Mouse (Mus musculus): Measurements from ENCODE around the gene Setd1b. TPM values are rescaled to one million over a fixed set of nuclear protein-coding genes. Genes with fewer than 3 reads are reported as not detected.
"Not testable (repeated sequence)": the region's sequence is repeated elsewhere in the genome, so short reads cannot be mapped to it uniquely, and the experiment has no call there.

Setd1b gene
- polyA plus RNA-seq, 1 experiment from 2014 or later: 6.0 TPM

DNA sequence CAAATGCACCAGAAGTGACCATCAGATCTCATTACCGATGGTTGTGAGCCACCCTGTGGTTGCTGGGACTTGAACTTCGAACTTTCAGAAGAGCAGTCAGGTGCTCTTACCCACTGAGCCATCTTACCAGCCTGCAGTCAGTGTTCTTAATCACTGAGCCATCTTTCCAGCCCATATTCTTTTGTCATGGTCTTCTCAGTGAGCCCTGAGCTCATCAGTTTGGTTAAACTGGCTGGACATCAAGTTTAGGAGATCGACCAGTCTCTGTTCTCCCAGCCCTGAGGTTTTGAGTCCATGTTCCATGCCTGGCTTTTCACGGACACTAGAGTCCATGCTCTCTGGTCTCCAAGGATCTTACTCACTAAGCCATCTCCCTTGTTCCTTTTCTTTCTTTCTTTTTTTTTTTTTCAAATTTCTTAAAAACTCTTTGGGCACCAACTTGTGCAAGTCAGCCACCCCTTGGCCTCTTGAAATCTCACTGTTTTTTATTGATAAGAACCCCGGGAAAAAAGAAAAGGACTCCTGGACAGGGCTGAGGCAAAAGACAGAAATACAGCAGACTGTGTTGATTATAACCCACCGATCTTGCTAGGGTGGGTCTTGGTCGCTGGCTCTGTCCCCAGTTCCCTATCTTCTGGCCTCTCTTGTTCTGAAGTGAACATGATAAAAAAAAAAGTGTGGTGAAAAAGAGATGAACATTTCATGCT, 59.0 kb downstream of the Setd1b start:
- H3K4me3 ChIP-seq; H3K9me3 ChIP-seq (replicated peaks); H3K27me3 ChIP-seq (replicated peaks); H3K36me3 ChIP-seq: not testable (repeated sequence)
- H3K27ac ChIP-seq: peak overlapping the region; percentile 89
- ATAC-seq: peak; percentile 78
- WGBS (ENCODE audit: insufficient replicate concordance): 56% methylated on average over 6 of the region's 7 CpGs
- peak overlapping the region; percentile 25; the same call in 1 of the 2 replicates for H3K9ac ChIP-seq
- peak overlapping the region; percentile 37 for H3K4me2 ChIP-seq
- H3K4me1 ChIP-seq: peaks cover 33% of the 10 kb centered on the region

DNA sequence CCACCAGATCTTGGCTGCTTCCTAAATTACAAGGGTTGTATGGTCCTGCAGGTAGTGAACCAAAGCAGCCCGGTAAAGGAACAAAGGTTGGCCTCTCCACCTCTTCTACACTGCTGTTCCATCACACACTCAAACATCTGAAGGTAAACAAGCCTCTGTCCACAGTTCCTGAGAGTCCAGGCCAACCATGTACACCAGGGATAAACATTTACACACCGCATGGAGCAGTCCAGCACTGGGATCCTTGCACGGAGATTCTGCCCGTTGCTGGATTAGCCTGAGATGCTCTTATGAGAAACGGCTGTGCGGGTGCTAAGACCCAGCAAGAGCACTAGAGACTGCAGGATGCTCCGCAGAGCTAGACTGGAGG, 59.5 kb downstream of the Setd1b start:
- peak overlapping the region; percentile 89 for H3K27ac ChIP-seq
- H3K4me2 ChIP-seq: peak overlapping the region; percentile 32
- no peak overlapping the region for H3K4me3 ChIP-seq
- peaks cover 30% of the 10 kb centered on the region for H3K4me1 ChIP-seq
- 0 out of 2 replicates have a peak overlapping the region, but pooled peaks have one; percentile 2 for H3K9ac ChIP-seq
- no peaks in the 10 kb centered on the region for H3K36me3 ChIP-seq
- H3K27me3 ChIP-seq (replicated peaks): no peaks in the 10 kb centered on the region
- 70% methylated on average over 7 of the region's 7 CpGs for WGBS (ENCODE audit: insufficient replicate concordance)
- ATAC-seq: peak; percentile 53
- no peaks in the 10 kb centered on the region for H3K9me3 ChIP-seq (replicated peaks)

DNA sequence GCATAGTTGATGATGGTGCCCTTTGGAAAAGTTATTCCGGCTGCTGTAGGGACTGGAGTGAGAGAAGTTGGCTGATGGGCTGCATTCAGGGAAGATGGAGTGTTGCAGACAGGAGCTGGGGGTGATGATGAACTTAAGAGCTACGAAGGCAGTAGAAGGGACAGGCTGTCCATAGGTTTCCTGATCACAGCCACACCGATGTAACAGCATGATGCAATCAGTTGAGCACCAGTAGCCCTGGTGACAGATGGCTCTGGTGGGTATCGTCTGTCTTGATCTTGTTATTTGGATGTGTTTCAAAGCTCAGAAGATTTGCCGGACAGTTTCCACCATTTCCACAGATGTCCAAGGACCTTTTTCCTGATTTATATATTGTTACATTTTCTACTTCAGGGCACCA, 60.0 kb downstream of the Setd1b start:
- Histone ChIP-seq H3K9ac (0 out of 2 replicates have a peak overlapping the region, but pooled peaks have one; percentile 2), H3K27ac (peak overlapping the region; percentile 89), H3K4me1 (peaks cover 30% of the 10 kb centered on the region), H3K4me3 (no peak overlapping the region), H3K9me3 (replicated peaks) (no peaks in the 10 kb centered on the region), H3K36me3 (no peaks in the 10 kb centered on the region), H3K27me3 (replicated peaks) (no peaks in the 10 kb centered on the region), H3K4me2 (peak overlapping the region; percentile 32; the same call in 1 of the 2 replicates)
- WGBS (ENCODE audit: insufficient replicate concordance): 56% methylated on average over 5 of the region's 5 CpGs
- ATAC-seq: peak; percentile 67

DNA sequence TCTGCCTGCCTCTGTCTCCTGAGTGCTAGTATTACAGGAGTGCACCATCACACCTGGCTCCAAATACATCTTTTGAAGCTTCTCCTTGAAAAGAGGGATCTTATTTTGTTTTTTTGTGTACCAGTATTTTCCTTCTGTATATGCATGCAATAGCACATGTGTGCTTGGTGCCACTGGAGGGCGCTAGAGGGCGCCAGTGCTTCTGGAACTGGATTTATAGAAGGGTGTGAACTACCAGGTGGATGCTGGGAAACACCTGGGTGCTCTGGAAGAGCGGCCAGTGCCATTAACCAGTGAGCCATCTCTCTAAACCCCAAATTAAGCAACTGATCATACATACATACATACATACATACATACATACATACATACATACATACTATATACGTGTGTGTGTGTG, 60.8 kb downstream of the Setd1b start:
- H3K27ac ChIP-seq; H3K9me3 ChIP-seq (replicated peaks); H3K36me3 ChIP-seq; H3K27me3 ChIP-seq (replicated peaks); H3K9ac ChIP-seq; ATAC-seq; H3K4me3 ChIP-seq; H3K4me2 ChIP-seq: not testable (repeated sequence)
- WGBS (ENCODE audit: insufficient replicate concordance): 37% methylated on average over 4 of the region's 4 CpGs
- peaks cover 30% of the 10 kb centered on the region for H3K4me1 ChIP-seq

DNA sequence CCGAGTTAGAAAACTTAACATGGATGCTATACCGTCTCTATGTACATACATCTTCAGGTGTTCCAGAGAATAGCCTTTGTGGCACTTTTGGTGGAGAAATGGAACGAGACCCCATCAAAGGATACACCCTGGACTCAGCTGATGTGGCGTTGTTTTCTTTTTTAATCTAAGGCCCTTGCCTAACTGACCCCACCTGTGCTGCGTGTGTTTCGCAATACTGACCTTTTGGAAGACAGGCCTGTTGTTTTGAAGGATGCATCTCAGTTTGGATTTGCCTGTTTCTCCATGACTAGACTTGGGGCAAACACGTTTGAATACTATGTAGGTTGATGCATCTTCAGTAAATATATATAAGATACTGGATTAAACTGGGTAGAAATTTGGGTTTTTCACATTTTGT, 61.6 kb downstream of the Setd1b start:
- 71% methylated on average over 7 of the region's 7 CpGs for WGBS (ENCODE audit: insufficient replicate concordance)
- peaks cover 28% of the 10 kb centered on the region for H3K4me1 ChIP-seq
- ATAC-seq; H3K27me3 ChIP-seq (replicated peaks); H3K27ac ChIP-seq; H3K4me2 ChIP-seq; H3K36me3 ChIP-seq; H3K4me3 ChIP-seq; H3K9ac ChIP-seq; H3K9me3 ChIP-seq (replicated peaks): not testable (repeated sequence)

Other genes with a start within 250 kb of the Setd1b start
- gene Kdm2b, start 152.4 kb upstream of the Setd1b start, polyA plus RNA-seq (2016; fragmentation: Nextera tagmentation; extraction: Ambion mirVana): 28.9 and 30.6 TPM in 2 replicates
- 11.6 and 11.9 TPM in 2 replicates for gene Orai1, start 127.1 kb upstream of the Setd1b start, polyA plus RNA-seq (2016; fragmentation: Nextera tagmentation; extraction: Ambion mirVana)
- not detected in 2 replicates for gene Morn3, start 95.2 kb upstream of the Setd1b start, polyA plus RNA-seq (2016; fragmentation: Nextera tagmentation; extraction: Ambion mirVana)
- 28.2 and 30.3 TPM in 2 replicates for gene Tmem120b, start 73.8 kb upstream of the Setd1b start, polyA plus RNA-seq (2016; fragmentation: Nextera tagmentation; extraction: Ambion mirVana)
- 3.9 and 4.8 TPM in 2 replicates for gene Rhof, start 9.5 kb upstream of the Setd1b start, polyA plus RNA-seq (2016; fragmentation: Nextera tagmentation; extraction: Ambion mirVana)
- 77.4 and 77.8 TPM in 2 replicates for gene Psmd9, start 27.2 kb downstream of the Setd1b start, polyA plus RNA-seq (2016; fragmentation: Nextera tagmentation; extraction: Ambion mirVana)
- 5.9 and 6.1 TPM in 2 replicates for gene Hpd, start 40.5 kb downstream of the Setd1b start, polyA plus RNA-seq (2016; fragmentation: Nextera tagmentation; extraction: Ambion mirVana)
- gene Wdr66, start 109.9 kb downstream of the Setd1b start, polyA plus RNA-seq (2016; fragmentation: Nextera tagmentation; extraction: Ambion mirVana): 0.10 and 0.29 TPM in 2 replicates
- 11.7 and 12.7 TPM in 2 replicates for gene Bcl7a, start 201.6 kb downstream of the Setd1b start, polyA plus RNA-seq (2016; fragmentation: Nextera tagmentation; extraction: Ambion mirVana)